Mouse (Mus musculus): ENCODE measurements around the gene Gm28048. TPM values are rescaled to one million over a fixed set of nuclear protein-coding genes. Genes with fewer than 3 reads are reported as not detected.

Gm28048 gene
- polyA plus RNA-seq, 2 experiments = 2.8 to 6.8 TPM

- peak; percentile 15; the same call in 1 of the 2 replicates for ATAC-seq (ENCODE audit: insufficient read depth)
- no peak for TF ChIP-seq CTCF (IDR thresholded peaks at IDR 0.05; ENCODE audit: low read depth)
- no peak for TF ChIP-seq EP300 (IDR thresholded peaks at IDR 0.05; ENCODE audit: low read depth)
- WGBS (ENCODE audit: insufficient replicate concordance) = 52% methylated on average over 11 of the region's 11 CpGs
Observed at GRCm38 (mm10) chr11:22831916-22832315, 150.0 kb downstream of the Gm28048 start.

GRCm38 (mm10) chr11:22830684-22831083 is 151.2 kb downstream of the Gm28048 start:
- TF ChIP-seq CTCF (IDR thresholded peaks at IDR 0.05; ENCODE audit: low read depth) (no peak), EP300 (IDR thresholded peaks at IDR 0.05; ENCODE audit: low read depth) (no peak)
- Histone ChIP-seq H3K4me3 (ENCODE audit: insufficient read depth in 1 of 2, low read depth in 2 of 2, low read length in 2 of 2) (no peak overlapping the region), H3K36me3 (replicated peaks; ENCODE audit: control insufficient read depth, insufficient read depth, low read depth) (no peaks in the 10 kb centered on the region; the same call in 1 of the 2 replicates), H3K9ac (replicated peaks) (no peak overlapping the region), H3K4me2 (ENCODE audit: low read depth) (no peak overlapping the region), H3K27ac (no peak overlapping the region), H3K9me3 (ENCODE audit: control insufficient read depth, low read length) (no peaks in the 10 kb centered on the region), H3K4me1 (replicated peaks; ENCODE audit: control insufficient read depth in 2 of 2, insufficient read depth in 2 of 2, low read length in 1 of 2) (peaks cover 0 to 4% of the 10 kb centered on the region in 2 experiments; a peak in 2 of 4 replicates), H3K27me3 (ENCODE audit: control insufficient read depth, insufficient read depth, low read length) (no peaks in the 10 kb centered on the region)
- no peak for DNase-seq (ENCODE audit: low read depth in 3 of 3, low spot score in 3 of 3)
- 70% methylated on average over 6 of the region's 6 CpGs for WGBS (ENCODE audit: insufficient replicate concordance)
- ATAC-seq (ENCODE audit: insufficient read depth) = no peak

More at GRCm38 (mm10) chr11:22831916-22832315, 150.0 kb downstream of the Gm28048 start:
- no peak overlapping the region for H3K9ac ChIP-seq (replicated peaks)
- H3K4me2 ChIP-seq (ENCODE audit: low read depth) = no peak overlapping the region
- no peaks in the 10 kb centered on the region for H3K27me3 ChIP-seq (ENCODE audit: control insufficient read depth, insufficient read depth, low read length)
- H3K4me3 ChIP-seq (ENCODE audit: insufficient read depth in 1 of 2, low read depth in 2 of 2, low read length in 2 of 2) = no peak overlapping the region
- no peak overlapping the region for H3K27ac ChIP-seq
- DNase-seq (ENCODE audit: low read depth in 3 of 3, low spot score in 3 of 3) = no peak
- H3K36me3 ChIP-seq (replicated peaks; ENCODE audit: control insufficient read depth, insufficient read depth, low read depth) = no peaks in the 10 kb centered on the region; the same call in none of the 2 replicates
- peaks cover 0 to 5% of the 10 kb centered on the region in 2 experiments; a peak in 2 of 4 replicates for H3K4me1 ChIP-seq (replicated peaks; ENCODE audit: control insufficient read depth in 2 of 2, insufficient read depth in 2 of 2, low read length in 1 of 2)
- no peaks in the 10 kb centered on the region for H3K9me3 ChIP-seq (ENCODE audit: control insufficient read depth, low read length)

GRCm38 (mm10) chr11:22830179-22830611 is 151.7 kb downstream of the Gm28048 start:
- DNase-seq (ENCODE audit: low read depth in 3 of 3, low spot score in 3 of 3) = no peak
- 58% methylated on average over 5 of the region's 5 CpGs for WGBS (ENCODE audit: insufficient replicate concordance)
- no peak overlapping the region for H3K4me3 ChIP-seq (ENCODE audit: insufficient read depth in 1 of 2, low read depth in 2 of 2, low read length in 2 of 2)
- H3K4me2 ChIP-seq (ENCODE audit: low read depth) = no peak overlapping the region
- no peaks in the 10 kb centered on the region for H3K27me3 ChIP-seq (ENCODE audit: control insufficient read depth, insufficient read depth, low read length)
- H3K9me3 ChIP-seq (ENCODE audit: control insufficient read depth, low read length) = no peaks in the 10 kb centered on the region
- H3K36me3 ChIP-seq (replicated peaks; ENCODE audit: control insufficient read depth, insufficient read depth, low read depth) = no peaks in the 10 kb centered on the region; the same call in 1 of the 2 replicates
- no peak overlapping the region for H3K27ac ChIP-seq
- no peak for TF ChIP-seq CTCF (IDR thresholded peaks at IDR 0.05; ENCODE audit: low read depth)
- no peak for ATAC-seq (ENCODE audit: insufficient read depth)
- H3K9ac ChIP-seq (replicated peaks) = no peak overlapping the region
- peaks cover 0 to 3% of the 10 kb centered on the region in 2 experiments; a peak in 1 of 4 replicates for H3K4me1 ChIP-seq (replicated peaks; ENCODE audit: control insufficient read depth in 2 of 2, insufficient read depth in 2 of 2, low read length in 1 of 2)

- Histone ChIP-seq H3K4me3 (ENCODE audit: insufficient read depth in 1 of 2, low read depth in 2 of 2, low read length in 2 of 2) (no peak overlapping the region), H3K27ac (no peak overlapping the region), H3K4me2 (ENCODE audit: low read depth) (no peak overlapping the region), H3K27me3 (ENCODE audit: control insufficient read depth, insufficient read depth, low read length) (no peaks in the 10 kb centered on the region), H3K9me3 (ENCODE audit: control insufficient read depth, low read length) (no peaks in the 10 kb centered on the region), H3K9ac (replicated peaks) (no peak overlapping the region), H3K36me3 (replicated peaks; ENCODE audit: control insufficient read depth, insufficient read depth, low read depth) (no peaks in the 10 kb centered on the region; the same call in 1 of the 2 replicates), H3K4me1 (replicated peaks; ENCODE audit: control insufficient read depth in 2 of 2, insufficient read depth in 2 of 2, low read length in 1 of 2) (peaks cover 0 to 7% of the 10 kb centered on the region in 2 experiments; a peak in 2 of 4 replicates)
- no peak for ATAC-seq (ENCODE audit: insufficient read depth)
- WGBS (ENCODE audit: insufficient replicate concordance) = 87% methylated on average over 15 of the region's 15 CpGs
- DNase-seq (ENCODE audit: low read depth in 3 of 3, low spot score in 3 of 3) = no peak
- TF ChIP-seq CTCF (IDR thresholded peaks at IDR 0.05; ENCODE audit: low read depth) (no peak), EP300 (IDR thresholded peaks at IDR 0.05; ENCODE audit: low read depth) (no peak)
Observed at GRCm38 (mm10) chr11:22828988-22829632, 152.8 kb downstream of the Gm28048 start.

GRCm38 (mm10) chr11:22827514-22828080 is 154.3 kb downstream of the Gm28048 start:
- TF ChIP-seq CTCF (IDR thresholded peaks at IDR 0.05; ENCODE audit: low read depth) (no peak), EP300 (IDR thresholded peaks at IDR 0.05; ENCODE audit: low read depth) (no peak)
- DNase-seq (ENCODE audit: low read depth in 3 of 3, low spot score in 3 of 3) (no peak), ATAC-seq (ENCODE audit: insufficient read depth) (no peak)

More at GRCm38 (mm10) chr11:22827514-22828080, 154.3 kb downstream of the Gm28048 start:
- peaks cover 0 to 11% of the 10 kb centered on the region in 2 experiments; a peak in 2 of 4 replicates for H3K4me1 ChIP-seq (replicated peaks; ENCODE audit: control insufficient read depth in 2 of 2, insufficient read depth in 2 of 2, low read length in 1 of 2)
- no peaks in the 10 kb centered on the region for H3K36me3 ChIP-seq (replicated peaks; ENCODE audit: control insufficient read depth, insufficient read depth, low read depth)
- no peak overlapping the region for H3K9ac ChIP-seq (replicated peaks)
- no peaks in the 10 kb centered on the region for H3K9me3 ChIP-seq (ENCODE audit: control insufficient read depth, low read length)
- H3K4me3 ChIP-seq (ENCODE audit: insufficient read depth in 1 of 2, low read depth in 2 of 2, low read length in 2 of 2) = no peak overlapping the region
- H3K4me2 ChIP-seq (ENCODE audit: low read depth) = no peak overlapping the region
- no peaks in the 10 kb centered on the region for H3K27me3 ChIP-seq (ENCODE audit: control insufficient read depth, insufficient read depth, low read length)
- H3K27ac ChIP-seq = no peak overlapping the region
- 75% methylated on average over 4 of the region's 4 CpGs for WGBS (ENCODE audit: insufficient replicate concordance)

All from liver, embryonic 14.5 days (tissue).